Mouse (Mus musculus) retina, adult 2 months (tissue): ENCODE measurements at regions not wholly inside any gene's neighbourhood (a gene's known extent, or its start where the extent isn't known, plus 50 kb on each side); places are given as distances from the start of the nearest gene placed in this dataset.
A peak's percentile ranks its signal among the peaks of the same experiment; 100 is the strongest.

Experiments used
- DNase-seq: peaks from one replicate; pipeline ENCODE4 v3.0.0-alpha.2; 2012; ENCODE audit warnings: low read depth, low spot score

DNA sequence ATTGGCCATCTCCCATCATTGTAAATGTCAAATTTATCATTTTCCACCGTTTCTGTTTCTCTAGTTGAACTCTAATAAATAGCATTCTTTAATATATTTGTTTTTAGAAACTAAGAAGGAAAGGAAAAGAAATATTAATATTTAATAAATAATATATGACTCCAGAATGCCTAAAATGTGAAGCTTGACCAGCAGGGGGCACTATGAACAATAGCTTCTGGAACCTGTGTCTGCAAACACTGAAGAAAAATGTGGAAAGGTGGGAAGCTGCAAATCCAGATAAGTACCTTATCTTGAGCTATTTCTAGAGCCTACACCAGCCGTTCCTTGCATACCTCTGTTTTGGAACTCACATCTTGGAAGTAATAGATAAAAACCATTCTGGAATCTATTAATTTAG is 493.7 kb upstream of the Lingo2 start:
- peak; percentile 13 for DNase-seq

DNA sequence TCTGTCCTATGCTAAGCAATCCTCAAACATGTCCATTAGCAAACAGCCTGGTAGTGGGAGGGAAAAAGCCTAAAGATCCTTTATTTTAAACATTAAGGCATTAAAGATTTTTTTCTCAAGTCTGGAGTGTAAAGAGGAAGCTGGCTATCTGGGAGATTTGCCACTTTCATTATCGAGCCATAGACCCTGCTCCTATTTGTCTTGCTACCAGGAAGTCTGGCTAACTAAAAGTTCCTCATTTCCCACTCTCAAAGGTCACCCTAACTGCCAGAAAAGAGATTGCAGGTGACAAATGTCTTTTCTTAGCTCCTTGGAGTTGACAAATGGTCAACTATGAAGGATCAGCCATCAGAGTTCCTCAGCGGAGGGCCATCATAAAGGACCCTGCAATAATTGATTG is 461.2 kb upstream of the Lingo2 start:
- DNase-seq, result no peak

DNA sequence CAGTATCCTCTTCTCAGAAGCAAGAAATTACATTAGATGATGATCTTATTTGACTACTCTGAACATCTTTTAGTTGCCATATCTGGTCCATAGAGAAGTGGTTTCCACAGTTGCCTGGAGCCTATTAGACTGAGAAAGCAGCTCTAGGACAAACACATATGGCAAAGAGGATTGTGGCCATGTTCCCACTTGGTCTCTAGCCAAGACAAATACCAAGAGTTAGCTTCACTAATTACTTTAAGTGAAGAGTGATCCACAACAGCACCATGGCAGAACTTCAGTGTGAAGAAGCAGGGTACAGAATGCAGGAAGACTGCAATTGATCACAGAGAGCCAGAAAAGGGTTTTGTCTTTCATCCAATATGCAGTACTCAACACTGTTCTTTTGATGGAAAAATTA is 436.6 kb upstream of the Lingo2 start:
- no peak for DNase-seq

DNA sequence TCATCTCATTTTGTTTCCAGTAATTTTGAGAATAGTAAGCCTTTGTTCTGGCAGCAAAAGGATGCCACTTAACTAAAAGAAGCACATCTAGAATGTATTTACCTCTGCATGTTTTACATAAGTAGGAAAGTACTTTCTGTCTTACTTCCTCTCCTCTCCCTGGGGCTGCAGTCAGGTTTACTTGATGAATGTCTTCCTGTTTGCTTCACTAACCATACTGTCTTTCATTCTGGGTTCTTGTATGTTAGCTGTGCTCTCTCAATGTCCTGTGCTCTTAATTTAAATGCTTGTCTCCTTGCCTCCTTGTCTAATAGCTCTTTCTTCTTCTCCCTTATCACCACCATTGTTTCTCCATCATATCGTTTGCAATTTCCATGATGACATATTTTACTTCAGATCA is 435.3 kb upstream of the Lingo2 start:
- DNase-seq, result no peak

DNA sequence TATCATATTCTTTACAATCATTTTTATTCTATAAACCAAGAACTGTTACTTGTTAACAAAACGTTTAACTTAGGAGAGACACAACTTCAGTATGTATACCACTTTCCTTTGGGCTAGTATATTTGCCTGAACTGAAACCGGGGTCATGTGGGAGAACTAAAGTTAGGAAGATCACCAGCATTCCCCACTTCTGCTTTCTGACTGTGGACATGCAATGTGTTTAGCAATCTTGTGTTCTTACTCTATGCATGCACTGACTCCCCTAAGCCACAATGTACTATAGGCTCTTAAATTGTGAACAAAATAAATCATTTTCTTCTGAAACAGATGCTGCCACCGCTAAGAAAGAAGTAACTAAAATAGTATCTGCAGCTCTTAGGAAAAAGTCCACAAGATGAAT is 412.7 kb upstream of the Lingo2 start:
- no peak for DNase-seq

DNA sequence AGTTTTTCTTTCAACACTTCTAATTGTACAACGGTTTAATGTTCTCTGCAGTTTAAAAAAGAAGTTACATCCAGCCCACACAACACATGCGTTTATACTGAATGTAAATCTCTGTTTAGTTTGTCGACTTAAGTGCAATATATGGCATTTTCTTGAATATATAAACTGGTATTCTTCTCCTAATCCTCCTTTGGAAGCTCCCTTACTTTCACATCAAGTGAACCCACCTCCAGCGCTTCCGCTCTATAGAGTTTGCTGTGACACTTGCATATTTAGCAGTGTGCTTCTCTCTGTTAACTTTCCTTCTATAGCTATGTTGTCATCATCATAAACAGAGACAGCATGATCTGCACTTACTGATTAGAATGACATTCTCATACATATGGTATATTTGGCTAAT is 409.7 kb upstream of the Lingo2 start:
- no peak for DNase-seq

DNA sequence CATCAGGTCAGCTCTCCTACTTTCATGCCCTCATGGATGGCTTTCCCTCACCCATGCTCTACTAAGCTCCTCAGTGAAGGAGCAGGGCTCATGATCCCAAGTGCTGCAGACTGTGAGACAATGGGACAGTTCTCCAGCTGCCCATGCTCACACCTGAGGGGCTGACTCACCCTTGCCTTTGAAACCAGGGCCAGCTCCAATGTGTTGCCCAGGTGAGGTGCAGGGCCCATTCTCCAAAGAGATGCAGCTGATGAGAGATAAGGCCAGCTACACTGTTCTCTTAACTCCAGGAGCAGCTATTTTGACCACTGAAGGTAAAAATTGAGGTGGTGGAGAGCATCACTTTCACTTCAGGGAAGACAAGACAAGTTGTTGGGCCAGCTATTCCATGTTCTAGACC is 386.8 kb upstream of the Lingo2 start:
- DNase-seq, result no peak
